Mouse (Mus musculus): ENCODE results near the gene Itpr3. TPM values are rescaled to one million over a fixed set of nuclear protein-coding genes. Genes with fewer than 3 reads are reported as not detected.

Itpr3 gene
- polyA plus RNA-seq, 1 experiment from 2014 or later: 1.5 TPM

- no peaks in the 10 kb centered on the region for H3K9me3 ChIP-seq (replicated peaks; ENCODE audit: control insufficient read depth, low read length)
- H3K36me3 ChIP-seq (replicated peaks; ENCODE audit: control insufficient read depth, insufficient read depth, low read depth, low read length): peaks cover 3% of the 10 kb centered on the region; the same call in 1 of the 2 replicates
- H3K27me3 ChIP-seq (ENCODE audit: control insufficient read depth, insufficient read depth, low read length): no peaks in the 10 kb centered on the region
- H3K9ac ChIP-seq (replicated peaks; ENCODE audit: low read length): no peak overlapping the region
- DNase-seq (ENCODE audit: low spot score): no peak
- no peak overlapping the region for H3K4me3 ChIP-seq (ENCODE audit: low read depth, low read length)
- peaks cover 2% of the 10 kb centered on the region; the same call in 1 of the 2 replicates for H3K4me1 ChIP-seq (ENCODE audit: control insufficient read depth, insufficient read depth, low read length)
- WGBS: 92% methylated on average over 2 of the region's 2 CpGs
- H3K4me2 ChIP-seq (ENCODE audit: low read depth, low read length): no peak overlapping the region
- H3K27ac ChIP-seq (replicated peaks; ENCODE audit: low read depth, low read length): no peak overlapping the region
- ATAC-seq (replicated peaks; ENCODE audit: insufficient number of reproducible peaks, low FRiP score, low TSS enrichment, low read depth): no peak
Observed at GRCm38 (mm10) chr17:27123103-27123502, 66.0 kb downstream of the Itpr3 start.

GRCm38 (mm10) chr17:27123813-27124375 is 66.8 kb downstream of the Itpr3 start:
- Histone ChIP-seq H3K36me3 (replicated peaks; ENCODE audit: control insufficient read depth, insufficient read depth, low read depth, low read length) (peaks cover 3% of the 10 kb centered on the region; the same call in 1 of the 2 replicates), H3K27me3 (ENCODE audit: control insufficient read depth, insufficient read depth, low read length) (no peaks in the 10 kb centered on the region), H3K27ac (replicated peaks; ENCODE audit: low read depth, low read length) (no peak overlapping the region), H3K4me2 (ENCODE audit: low read depth, low read length) (no peak overlapping the region), H3K4me3 (ENCODE audit: low read depth, low read length) (no peak overlapping the region), H3K9ac (replicated peaks; ENCODE audit: low read length) (no peak overlapping the region), H3K4me1 (ENCODE audit: control insufficient read depth, insufficient read depth, low read length) (peaks cover 2% of the 10 kb centered on the region; the same call in 1 of the 2 replicates), H3K9me3 (replicated peaks; ENCODE audit: control insufficient read depth, low read length) (no peaks in the 10 kb centered on the region)
- no peak for ATAC-seq (replicated peaks; ENCODE audit: insufficient number of reproducible peaks, low FRiP score, low TSS enrichment, low read depth)
- no peak for DNase-seq (ENCODE audit: low spot score)
- 90% methylated on average over 7 of the region's 7 CpGs for WGBS

- Histone ChIP-seq H3K4me1 (ENCODE audit: control insufficient read depth, insufficient read depth, low read length) (peaks cover 2% of the 10 kb centered on the region; the same call in 1 of the 2 replicates), H3K9me3 (replicated peaks; ENCODE audit: control insufficient read depth, low read length) (no peaks in the 10 kb centered on the region), H3K4me2 (ENCODE audit: low read depth, low read length) (no peak overlapping the region), H3K36me3 (replicated peaks; ENCODE audit: control insufficient read depth, insufficient read depth, low read depth, low read length) (peaks cover 3% of the 10 kb centered on the region; the same call in 1 of the 2 replicates), H3K9ac (replicated peaks; ENCODE audit: low read length) (no peak overlapping the region), H3K27ac (replicated peaks; ENCODE audit: low read depth, low read length) (no peak overlapping the region), H3K4me3 (ENCODE audit: low read depth, low read length) (no peak overlapping the region), H3K27me3 (ENCODE audit: control insufficient read depth, insufficient read depth, low read length) (no peaks in the 10 kb centered on the region)
- no peak for ATAC-seq (replicated peaks; ENCODE audit: insufficient number of reproducible peaks, low FRiP score, low TSS enrichment, low read depth)
- 29% methylated on average over 12 of the region's 12 CpGs for WGBS
- DNase-seq (ENCODE audit: low spot score): peak; percentile 77
Observed at GRCm38 (mm10) chr17:27125185-27125584, 68.1 kb downstream of the Itpr3 start.

- no peak overlapping the region for H3K27ac ChIP-seq (replicated peaks; ENCODE audit: low read depth, low read length)
- H3K36me3 ChIP-seq (replicated peaks; ENCODE audit: control insufficient read depth, insufficient read depth, low read depth, low read length): peaks cover 3% of the 10 kb centered on the region; the same call in 1 of the 2 replicates
Observed at GRCm38 (mm10) chr17:27125669-27126202, 68.6 kb downstream of the Itpr3 start.

GRCm38 (mm10) chr17:27126974-27127373 is 69.9 kb downstream of the Itpr3 start:
- Histone ChIP-seq H3K9ac (replicated peaks; ENCODE audit: low read length) (no peak overlapping the region), H3K4me2 (ENCODE audit: low read depth, low read length) (no peak overlapping the region), H3K9me3 (replicated peaks; ENCODE audit: control insufficient read depth, low read length) (no peaks in the 10 kb centered on the region), H3K4me3 (ENCODE audit: low read depth, low read length) (no peak overlapping the region), H3K36me3 (replicated peaks; ENCODE audit: control insufficient read depth, insufficient read depth, low read depth, low read length) (peaks cover 3% of the 10 kb centered on the region; the same call in 1 of the 2 replicates), H3K4me1 (ENCODE audit: control insufficient read depth, insufficient read depth, low read length) (no peaks in the 10 kb centered on the region), H3K27me3 (ENCODE audit: control insufficient read depth, insufficient read depth, low read length) (no peaks in the 10 kb centered on the region), H3K27ac (replicated peaks; ENCODE audit: low read depth, low read length) (no peak overlapping the region)
- WGBS: 80% methylated on average over 10 of the region's 10 CpGs
- ATAC-seq (replicated peaks; ENCODE audit: insufficient number of reproducible peaks, low FRiP score, low TSS enrichment, low read depth): no peak
- no peak for DNase-seq (ENCODE audit: low spot score)

More at GRCm38 (mm10) chr17:27125669-27126202, 68.6 kb downstream of the Itpr3 start:
- Histone ChIP-seq H3K27me3 (ENCODE audit: control insufficient read depth, insufficient read depth, low read length) (no peaks in the 10 kb centered on the region), H3K9me3 (replicated peaks; ENCODE audit: control insufficient read depth, low read length) (no peaks in the 10 kb centered on the region), H3K4me3 (ENCODE audit: low read depth, low read length) (no peak overlapping the region), H3K9ac (replicated peaks; ENCODE audit: low read length) (no peak overlapping the region), H3K4me2 (ENCODE audit: low read depth, low read length) (no peak overlapping the region), H3K4me1 (ENCODE audit: control insufficient read depth, insufficient read depth, low read length) (peaks cover 2% of the 10 kb centered on the region; the same call in 1 of the 2 replicates)
- no peak for DNase-seq (ENCODE audit: low spot score)
- WGBS: 86% methylated on average over 11 of the region's 11 CpGs
- no peak for ATAC-seq (replicated peaks; ENCODE audit: insufficient number of reproducible peaks, low FRiP score, low TSS enrichment, low read depth)

GRCm38 (mm10) chr17:27128189-27128588 is 71.1 kb downstream of the Itpr3 start:
- H3K4me1 ChIP-seq (ENCODE audit: control insufficient read depth, insufficient read depth, low read length): no peaks in the 10 kb centered on the region; the same call in 1 of the 2 replicates
- H3K4me3 ChIP-seq (ENCODE audit: low read depth, low read length): no peak overlapping the region
- H3K4me2 ChIP-seq (ENCODE audit: low read depth, low read length): no peak overlapping the region
- H3K9ac ChIP-seq (replicated peaks; ENCODE audit: low read length): no peak overlapping the region
- no peak overlapping the region for H3K27ac ChIP-seq (replicated peaks; ENCODE audit: low read depth, low read length)
- H3K27me3 ChIP-seq (ENCODE audit: control insufficient read depth, insufficient read depth, low read length): no peaks in the 10 kb centered on the region
- peaks cover 3% of the 10 kb centered on the region; the same call in 1 of the 2 replicates for H3K36me3 ChIP-seq (replicated peaks; ENCODE audit: control insufficient read depth, insufficient read depth, low read depth, low read length)
- 93% methylated on average over 5 of the region's 5 CpGs for WGBS
- DNase-seq (ENCODE audit: low spot score) (no peak), ATAC-seq (replicated peaks; ENCODE audit: insufficient number of reproducible peaks, low FRiP score, low TSS enrichment, low read depth) (no peak)
- H3K9me3 ChIP-seq (replicated peaks; ENCODE audit: control insufficient read depth, low read length): no peaks in the 10 kb centered on the region

GRCm38 (mm10) chr17:27129291-27129690 is 72.2 kb downstream of the Itpr3 start:
- H3K4me1 ChIP-seq (ENCODE audit: control insufficient read depth, insufficient read depth, low read length): no peaks in the 10 kb centered on the region; the same call in 1 of the 2 replicates
- no peaks in the 10 kb centered on the region for H3K27me3 ChIP-seq (ENCODE audit: control insufficient read depth, insufficient read depth, low read length)
- DNase-seq (ENCODE audit: low spot score) (no peak), ATAC-seq (replicated peaks; ENCODE audit: insufficient number of reproducible peaks, low FRiP score, low TSS enrichment, low read depth) (no peak)
- no peak overlapping the region for H3K4me2 ChIP-seq (ENCODE audit: low read depth, low read length)
- no peaks in the 10 kb centered on the region; the same call in 1 of the 2 replicates for H3K36me3 ChIP-seq (replicated peaks; ENCODE audit: control insufficient read depth, insufficient read depth, low read depth, low read length)
- H3K9ac ChIP-seq (replicated peaks; ENCODE audit: low read length): no peak overlapping the region
- H3K27ac ChIP-seq (replicated peaks; ENCODE audit: low read depth, low read length): no peak overlapping the region
- H3K4me3 ChIP-seq (ENCODE audit: low read depth, low read length): no peak overlapping the region
- 86% methylated on average over 13 of the region's 13 CpGs for WGBS
- no peaks in the 10 kb centered on the region for H3K9me3 ChIP-seq (replicated peaks; ENCODE audit: control insufficient read depth, low read length)

- H3K27ac ChIP-seq (replicated peaks; ENCODE audit: low read depth, low read length): no peak overlapping the region
- H3K9me3 ChIP-seq (replicated peaks; ENCODE audit: control insufficient read depth, low read length): no peaks in the 10 kb centered on the region
- no peak for DNase-seq (ENCODE audit: low spot score)
- H3K4me3 ChIP-seq (ENCODE audit: low read depth, low read length): no peak overlapping the region
- no peaks in the 10 kb centered on the region; the same call in 1 of the 2 replicates for H3K36me3 ChIP-seq (replicated peaks; ENCODE audit: control insufficient read depth, insufficient read depth, low read depth, low read length)
- no peaks in the 10 kb centered on the region for H3K27me3 ChIP-seq (ENCODE audit: control insufficient read depth, insufficient read depth, low read length)
- H3K4me2 ChIP-seq (ENCODE audit: low read depth, low read length): no peak overlapping the region
- H3K4me1 ChIP-seq (ENCODE audit: control insufficient read depth, insufficient read depth, low read length): no peaks in the 10 kb centered on the region; the same call in 1 of the 2 replicates
- H3K9ac ChIP-seq (replicated peaks; ENCODE audit: low read length): no peak overlapping the region
- WGBS: 84% methylated on average over 7 of the region's 7 CpGs
- ATAC-seq (replicated peaks; ENCODE audit: insufficient number of reproducible peaks, low FRiP score, low TSS enrichment, low read depth): no peak
Observed at GRCm38 (mm10) chr17:27129819-27130218, 72.7 kb downstream of the Itpr3 start.

All from embryonic facial prominence, embryonic 11.5 days (tissue).